Mouse (Mus musculus) gastrocnemius, postnatal 36 days (tissue): ENCODE data around the gene Klhl11. TPM values are rescaled to one million over a fixed set of nuclear protein-coding genes. Genes with fewer than 3 reads are reported as not detected.

Experiments
- DNase-seq, 2 experiments: peaks; one replicate each; pipeline ENCODE4 v3.0.0; 2022
- intact Hi-C: fragments of 180-260 bp; cut with DNase I; formaldehyde crosslinking; loops from one replicate; pipeline ENCODE4 v1.15.1; 2025
- microRNA-seq, 2 experiments: library from miRNA; unstranded; fragments of <30 nt; microRNA quantifications; one replicate each; pipeline ENCODE4 v1.2.0; 2021
- total RNA-seq, 2 experiments: library from RNA; stranded (reverse); gene quantifications; 2 replicates each; pipeline ENCODE4 v1.2.3; 2021

Gene Klhl11
- total RNA-seq, 2 experiments from 2014 or later, result 3.3 to 3.7 TPM

DNA sequence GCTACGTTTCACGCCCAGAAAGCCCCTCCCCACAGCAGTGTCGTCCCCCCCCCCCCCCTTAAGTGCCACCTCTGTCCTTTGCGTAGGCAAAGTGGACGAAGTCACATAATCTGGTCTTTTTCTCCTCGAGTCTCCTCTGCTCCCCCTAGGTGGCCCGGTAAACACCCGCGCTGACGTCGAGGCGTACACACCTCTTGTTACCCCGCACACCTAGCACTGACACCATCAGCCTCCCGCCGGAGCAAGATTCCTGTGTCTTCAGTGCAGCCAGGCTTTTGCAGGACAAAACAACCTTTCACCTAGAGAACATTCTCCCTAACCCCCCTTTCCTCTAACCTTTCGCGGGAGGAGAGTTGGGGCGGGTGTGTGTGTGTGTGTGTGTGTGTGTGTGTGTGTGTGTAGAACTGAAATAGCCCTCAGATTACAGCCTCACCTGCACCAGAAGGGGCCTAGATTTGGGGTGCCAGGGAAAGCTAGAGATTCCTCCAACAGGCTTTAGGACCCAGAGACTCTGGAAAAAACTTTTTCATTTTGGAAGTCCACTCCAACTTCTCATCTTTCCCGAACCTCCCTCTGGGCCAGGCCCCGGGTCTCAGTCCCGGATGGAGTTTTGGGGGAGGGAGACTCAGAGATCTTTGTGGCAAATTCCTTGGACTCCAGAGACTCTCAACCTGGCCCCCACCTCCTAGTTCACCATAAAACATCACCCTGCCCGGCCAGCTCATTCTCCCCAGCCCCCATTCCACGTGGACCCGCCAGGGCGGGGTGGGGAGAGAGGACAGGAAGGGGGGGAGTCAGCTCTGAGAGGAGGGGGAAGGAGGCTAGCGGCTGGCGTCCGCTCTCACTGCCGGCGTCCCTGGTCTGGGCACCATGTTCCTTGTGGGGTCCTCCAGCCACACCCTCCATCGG, 57.4 kb downstream of the Klhl11 start, which contains the start of gene Fkbp10:
TSS of gene Fkbp10 (plus strand) at position 784 of the 909 bp plus-strand sequence.
- DNase-seq, result peak; percentile 65 to 70
- intact Hi-C loops, result no loop called here

DNA sequence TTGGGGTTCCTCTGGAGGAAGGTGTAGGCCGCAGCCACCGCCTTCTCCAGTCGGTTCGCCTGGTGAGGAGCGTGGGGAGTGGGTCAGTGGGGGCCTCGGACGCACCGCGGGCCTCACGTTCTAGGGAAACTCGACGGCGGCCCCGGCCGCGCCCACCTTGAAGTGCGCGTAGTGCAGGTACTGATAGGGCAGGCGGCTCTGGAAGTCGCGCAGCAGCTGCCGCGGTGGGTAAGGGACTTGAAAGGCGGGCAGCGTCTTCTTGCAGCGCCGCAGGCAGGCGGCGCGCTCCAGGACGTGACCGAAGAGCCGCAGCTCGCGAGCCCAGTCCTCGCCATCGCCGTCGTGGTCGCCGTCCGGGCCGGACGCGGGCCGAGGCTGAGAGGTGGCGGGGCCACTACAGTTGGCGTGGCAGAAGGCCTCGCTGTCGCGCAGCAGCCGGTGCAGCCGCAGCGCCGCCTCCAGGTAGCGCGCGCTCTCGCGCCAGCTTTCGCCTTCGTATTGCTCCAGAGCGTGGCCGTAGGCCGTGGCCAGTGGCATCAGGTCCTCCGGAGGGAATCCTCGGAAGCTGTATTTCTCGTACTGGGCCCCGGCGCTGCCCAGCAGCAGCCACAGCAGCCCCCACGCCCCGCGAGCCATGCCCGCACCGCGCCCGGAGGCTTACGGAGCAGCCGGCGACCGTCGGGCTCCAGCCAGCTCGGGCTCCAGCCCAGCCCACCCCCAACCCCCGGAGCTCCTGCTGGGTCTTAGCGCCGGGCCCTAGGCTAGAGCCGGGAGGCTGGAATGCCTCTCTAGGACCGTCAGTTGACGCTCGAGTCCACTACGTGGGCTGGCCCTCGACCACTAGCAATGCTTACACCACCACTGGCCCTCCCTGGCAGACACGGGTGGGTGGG, 58.3 kb downstream of the Klhl11 start, which contains the start of gene P3h4:
TSS of gene P3h4 (minus strand) at position 816 of the 893 bp plus-strand sequence.
- intact Hi-C loops, result no loop called here
- DNase-seq, result peak; percentile 78 to 79

DNA sequence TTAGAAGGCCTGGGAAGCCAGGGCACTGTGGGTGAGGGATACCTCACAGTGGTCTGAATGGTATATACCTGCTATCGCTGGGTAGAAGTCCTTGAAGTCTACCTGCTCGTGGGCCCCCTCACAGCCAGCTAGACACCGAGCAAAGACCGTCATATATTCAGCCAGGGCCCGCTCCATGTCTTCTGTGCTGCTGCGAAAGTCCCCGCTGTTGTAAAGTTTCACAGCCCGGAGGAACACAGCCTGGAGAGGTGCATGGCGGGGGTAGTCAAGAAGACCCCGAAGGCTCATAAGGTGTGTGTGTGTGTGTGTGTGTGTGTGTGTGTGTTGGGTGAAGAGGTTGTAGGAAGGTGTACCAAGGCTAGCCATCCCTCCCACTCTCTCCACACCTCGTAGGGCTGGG, 59.0 kb downstream of the Klhl11 start:
- DNase-seq, result no peak
- intact Hi-C loops, result no loop called here

Small RNA genes lying within 50 kb of the gene (microRNA-seq; reads per million reads assigned to microRNA genes)
- gene Gm27374 (0 reads per million in 2 experiments), gene Mir7116 (0 to 0.36 reads per million in 2 experiments)

Other genes starting within 250 kb of the Klhl11 start
- not detected for gene Krt16, start 223.8 kb downstream of the Klhl11 start, total RNA-seq
- under 1 TPM in 1 of 2 experiments, not detected in 1; 0.82 TPM for gene Krt17, start 211.7 kb downstream of the Klhl11 start, total RNA-seq
- gene Krt42, start 202.9 kb downstream of the Klhl11 start, total RNA-seq, result not detected
- gene Eif1, start 152.9 kb downstream of the Klhl11 start, total RNA-seq, result 1,000 to 10,000 TPM in 1 of 2 experiments, 100 to 1,000 TPM in 1; 947 to 1,138 TPM
- not detected for gene Gast, start 138.3 kb downstream of the Klhl11 start, total RNA-seq
- gene Hap1, start 116.6 kb downstream of the Klhl11 start, total RNA-seq, result under 1 TPM in 1 of 2 experiments, not detected in 1; 0.23 TPM
- gene Jup, start 75.0 kb downstream of the Klhl11 start, total RNA-seq, result 10 to 100 TPM; 73.8 to 80.2 TPM
- 1 to 10 TPM; 3.6 to 4.1 TPM for gene P3h4, start 57.9 kb downstream of the Klhl11 start, total RNA-seq
- 1 to 10 TPM; 5.1 to 6.5 TPM for gene Fkbp10, start 57.0 kb downstream of the Klhl11 start, total RNA-seq
- 1 to 10 TPM; 7.5 to 8.1 TPM for gene Nt5c3b, start 30.9 kb downstream of the Klhl11 start, total RNA-seq
- gene Klhl10, start 30.8 kb downstream of the Klhl11 start, total RNA-seq, result under 1 TPM; 0.22 to 0.26 TPM
- gene Acly, start 55.3 kb upstream of the Klhl11 start, total RNA-seq, result 10 to 100 TPM; 10.4 to 13.6 TPM
- gene Ttc25, start 72.9 kb upstream of the Klhl11 start, total RNA-seq, result under 1 TPM; 0.10 to 0.54 TPM
- 1 to 10 TPM; 4.3 to 7.3 TPM for gene Cnp, start 102.2 kb upstream of the Klhl11 start, total RNA-seq
- gene Nkiras2, start 146.5 kb upstream of the Klhl11 start, total RNA-seq, result 10 to 100 TPM; 18.6 to 19.1 TPM
- 100 to 1,000 TPM; 105 to 110 TPM for gene Dnajc7, start 147.4 kb upstream of the Klhl11 start, total RNA-seq
- under 1 TPM; 0.25 to 0.38 TPM for gene Zfp385c, start 219.7 kb upstream of the Klhl11 start, total RNA-seq
- 1 to 10 TPM; 1.0 to 1.1 TPM for gene Dhx58, start 231.5 kb upstream of the Klhl11 start, total RNA-seq
- gene Kat2a, start 239.7 kb upstream of the Klhl11 start, total RNA-seq, result 10 to 100 TPM; 10.4 to 10.9 TPM
- gene Hspb9, start 241.1 kb upstream of the Klhl11 start, total RNA-seq, result not detected